Mouse (Mus musculus): Measurements from ENCODE around the gene Dock7. TPM values are rescaled to one million over a fixed set of nuclear protein-coding genes. Genes with fewer than 3 reads are reported as not detected.
A peak's percentile ranks its signal among the peaks of the same experiment; 100 is the strongest.

The Dock7 gene
- polyA plus RNA-seq, 1 experiment from 2014 or later: 115 TPM

- Histone ChIP-seq H3K4me3 (replicated peaks; ENCODE audit: low read depth, low read length) (no peak overlapping the region), H3K4me1 (ENCODE audit: control insufficient read depth, insufficient read depth, low read length) (no peaks in the 10 kb centered on the region), H3K27me3 (ENCODE audit: control insufficient read depth, insufficient read depth, low read length) (no peaks in the 10 kb centered on the region), H3K9me3 (ENCODE audit: control insufficient read depth, low read length) (no peaks in the 10 kb centered on the region), H3K36me3 (ENCODE audit: control insufficient read depth, insufficient read depth, low read length) (no peaks in the 10 kb centered on the region), H3K27ac (replicated peaks; ENCODE audit: low read depth, low read length) (no peak overlapping the region), H3K4me2 (ENCODE audit: low read length) (no peak overlapping the region), H3K9ac (replicated peaks; ENCODE audit: low read length) (no peak overlapping the region)
- DNase-seq (no peak), ATAC-seq (ENCODE audit: low FRiP score, low TSS enrichment) (no peak)
- 61% methylated on average over 6 of the region's 6 CpGs for WGBS
Measured at GRCm38 (mm10) chr4:99132686-99133085, 12.0 kb upstream of the Dock7 start.

- no peaks in the 10 kb centered on the region for H3K36me3 ChIP-seq (ENCODE audit: control insufficient read depth, insufficient read depth, low read length)
- H3K27me3 ChIP-seq (ENCODE audit: control insufficient read depth, insufficient read depth, low read length): no peaks in the 10 kb centered on the region
- no peaks in the 10 kb centered on the region for H3K4me1 ChIP-seq (ENCODE audit: control insufficient read depth, insufficient read depth, low read length)
- no peaks in the 10 kb centered on the region for H3K9me3 ChIP-seq (ENCODE audit: control insufficient read depth, low read length)
- ATAC-seq (ENCODE audit: low FRiP score, low TSS enrichment) (no peak), DNase-seq (no peak)
- no peak overlapping the region for H3K4me2 ChIP-seq (ENCODE audit: low read length)
- no peak overlapping the region for H3K27ac ChIP-seq (replicated peaks; ENCODE audit: low read depth, low read length)
- 90% methylated on average over 9 of the region's 9 CpGs for WGBS
- no peak overlapping the region for H3K9ac ChIP-seq (replicated peaks; ENCODE audit: low read length)
- no peak overlapping the region for H3K4me3 ChIP-seq (replicated peaks; ENCODE audit: low read depth, low read length)
Measured at GRCm38 (mm10) chr4:99131227-99131653, 10.5 kb upstream of the Dock7 start.

- Histone ChIP-seq H3K27ac (replicated peaks; ENCODE audit: low read depth, low read length) (no peak overlapping the region), H3K36me3 (ENCODE audit: control insufficient read depth, insufficient read depth, low read length) (no peaks in the 10 kb centered on the region), H3K4me1 (ENCODE audit: control insufficient read depth, insufficient read depth, low read length) (peaks cover 23% of the 10 kb centered on the region), H3K4me3 (replicated peaks; ENCODE audit: low read depth, low read length) (no peak overlapping the region), H3K9me3 (ENCODE audit: control insufficient read depth, low read length) (no peaks in the 10 kb centered on the region), H3K4me2 (ENCODE audit: low read length) (no peak overlapping the region), H3K9ac (replicated peaks; ENCODE audit: low read length) (no peak overlapping the region), H3K27me3 (ENCODE audit: control insufficient read depth, insufficient read depth, low read length) (no peaks in the 10 kb centered on the region)
- 58% methylated on average over 3 of the region's 3 CpGs for WGBS
- DNase-seq: no peak
- ATAC-seq (ENCODE audit: low FRiP score, low TSS enrichment): no peak
Measured at GRCm38 (mm10) chr4:99123546-99123945, 2.8 kb upstream of the Dock7 start.

- no peak overlapping the region for H3K27ac ChIP-seq (replicated peaks; ENCODE audit: low read depth, low read length)
- H3K4me3 ChIP-seq (replicated peaks; ENCODE audit: low read depth, low read length): no peak overlapping the region
- H3K36me3 ChIP-seq (ENCODE audit: control insufficient read depth, insufficient read depth, low read length): no peaks in the 10 kb centered on the region
- no peaks in the 10 kb centered on the region for H3K27me3 ChIP-seq (ENCODE audit: control insufficient read depth, insufficient read depth, low read length)
- H3K4me2 ChIP-seq (ENCODE audit: low read length): no peak overlapping the region
- no peak for ATAC-seq (ENCODE audit: low FRiP score, low TSS enrichment)
- peaks cover 31% of the 10 kb centered on the region for H3K4me1 ChIP-seq (ENCODE audit: control insufficient read depth, insufficient read depth, low read length)
- DNase-seq: no peak
- H3K9me3 ChIP-seq (ENCODE audit: control insufficient read depth, low read length): no peaks in the 10 kb centered on the region
- WGBS: 88% methylated on average over 1 of the region's 1 CpGs
- no peak overlapping the region for H3K9ac ChIP-seq (replicated peaks; ENCODE audit: low read length)
Measured at GRCm38 (mm10) chr4:99122786-99123185, 2.1 kb upstream of the Dock7 start.

GRCm38 (mm10) chr4:99122047-99122446, 1.3 kb upstream of the Dock7 start:
- Histone ChIP-seq H3K9me3 (ENCODE audit: control insufficient read depth, low read length) (no peaks in the 10 kb centered on the region), H3K9ac (replicated peaks; ENCODE audit: low read length) (0 out of 2 replicates have a peak overlapping the region, but pooled peaks have one; percentile 14), H3K4me1 (ENCODE audit: control insufficient read depth, insufficient read depth, low read length) (peaks cover 33% of the 10 kb centered on the region), H3K27me3 (ENCODE audit: control insufficient read depth, insufficient read depth, low read length) (no peaks in the 10 kb centered on the region), H3K36me3 (ENCODE audit: control insufficient read depth, insufficient read depth, low read length) (no peaks in the 10 kb centered on the region), H3K27ac (replicated peaks; ENCODE audit: low read depth, low read length) (peak overlapping the region; percentile 96; the same call in 1 of the 2 replicates), H3K4me3 (replicated peaks; ENCODE audit: low read depth, low read length) (no peak overlapping the region), H3K4me2 (ENCODE audit: low read length) (peak overlapping the region; percentile 76)
- 80% methylated on average over 3 of the region's 3 CpGs for WGBS
- no peak for ATAC-seq (ENCODE audit: low FRiP score, low TSS enrichment)
- no peak for DNase-seq

- peak; percentile 64 for DNase-seq
- Histone ChIP-seq H3K9ac (replicated peaks; ENCODE audit: low read length) (peak overlapping the region; percentile 99), H3K4me3 (replicated peaks; ENCODE audit: low read depth, low read length) (peak overlapping the region; percentile 98), H3K27me3 (ENCODE audit: control insufficient read depth, insufficient read depth, low read length) (no peaks in the 10 kb centered on the region), H3K4me2 (ENCODE audit: low read length) (peak overlapping the region; percentile 76), H3K27ac (replicated peaks; ENCODE audit: low read depth, low read length) (peak overlapping the region; percentile 96), H3K36me3 (ENCODE audit: control insufficient read depth, insufficient read depth, low read length) (no peaks in the 10 kb centered on the region), H3K4me1 (ENCODE audit: control insufficient read depth, insufficient read depth, low read length) (peaks cover 33% of the 10 kb centered on the region), H3K9me3 (ENCODE audit: control insufficient read depth, low read length) (no peaks in the 10 kb centered on the region)
- ATAC-seq (ENCODE audit: low FRiP score, low TSS enrichment): peak; percentile 25; the same call in 1 of the 2 replicates
- 1% methylated on average over 17 of the region's 17 CpGs for WGBS
Measured at GRCm38 (mm10) chr4:99121123-99121755, 524 bp upstream of the Dock7 start.

GRCm38 (mm10) chr4:99119051-99119450, 1.7 kb downstream of the Dock7 start:
- DNase-seq: peak; percentile 13

GRCm38 (mm10) chr4:99115797-99116196, 4.9 kb downstream of the Dock7 start:
- Histone ChIP-seq H3K4me2 (ENCODE audit: low read length) (no peak overlapping the region), H3K36me3 (ENCODE audit: control insufficient read depth, insufficient read depth, low read length) (no peaks in the 10 kb centered on the region), H3K27me3 (ENCODE audit: control insufficient read depth, insufficient read depth, low read length) (no peaks in the 10 kb centered on the region), H3K4me3 (replicated peaks; ENCODE audit: low read depth, low read length) (no peak overlapping the region), H3K9ac (replicated peaks; ENCODE audit: low read length) (no peak overlapping the region), H3K9me3 (ENCODE audit: control insufficient read depth, low read length) (no peaks in the 10 kb centered on the region), H3K27ac (replicated peaks; ENCODE audit: low read depth, low read length) (no peak overlapping the region), H3K4me1 (ENCODE audit: control insufficient read depth, insufficient read depth, low read length) (peaks cover 19% of the 10 kb centered on the region)
- no peak for DNase-seq
- WGBS: 87% methylated on average over 9 of the region's 9 CpGs
- no peak for ATAC-seq (ENCODE audit: low FRiP score, low TSS enrichment)

More at GRCm38 (mm10) chr4:99119051-99119450, 1.7 kb downstream of the Dock7 start:
- Histone ChIP-seq H3K27ac (replicated peaks; ENCODE audit: low read depth, low read length) (no peak overlapping the region), H3K36me3 (ENCODE audit: control insufficient read depth, insufficient read depth, low read length) (no peaks in the 10 kb centered on the region), H3K4me1 (ENCODE audit: control insufficient read depth, insufficient read depth, low read length) (peaks cover 33% of the 10 kb centered on the region), H3K27me3 (ENCODE audit: control insufficient read depth, insufficient read depth, low read length) (no peaks in the 10 kb centered on the region), H3K4me3 (replicated peaks; ENCODE audit: low read depth, low read length) (peak overlapping the region; percentile 98), H3K9ac (replicated peaks; ENCODE audit: low read length) (no peak overlapping the region; the same call in 1 of the 2 replicates), H3K4me2 (ENCODE audit: low read length) (peak overlapping the region; percentile 76), H3K9me3 (ENCODE audit: control insufficient read depth, low read length) (no peaks in the 10 kb centered on the region)
- 49% methylated on average over 5 of the region's 5 CpGs for WGBS
- no peak for ATAC-seq (ENCODE audit: low FRiP score, low TSS enrichment)

GRCm38 (mm10) chr4:99111670-99112069, 9.0 kb downstream of the Dock7 start:
- no peaks in the 10 kb centered on the region for H3K4me1 ChIP-seq (ENCODE audit: control insufficient read depth, insufficient read depth, low read length)
- 89% methylated on average over 3 of the region's 3 CpGs for whole genome bisulfite sequencing

More at GRCm38 (mm10) chr4:99111670-99112069, 9.0 kb downstream of the Dock7 start:
- H3K27ac ChIP-seq (replicated peaks; ENCODE audit: low read depth, low read length): no peak overlapping the region
- no peaks in the 10 kb centered on the region for H3K36me3 ChIP-seq (ENCODE audit: control insufficient read depth, insufficient read depth, low read length)
- H3K4me2 ChIP-seq (ENCODE audit: low read length): no peak overlapping the region
- no peak overlapping the region for H3K9ac ChIP-seq (replicated peaks; ENCODE audit: low read length)
- ATAC-seq (ENCODE audit: low FRiP score, low TSS enrichment): no peak
- no peak overlapping the region for H3K4me3 ChIP-seq (replicated peaks; ENCODE audit: low read depth, low read length)
- no peak for DNase-seq
- no peaks in the 10 kb centered on the region for H3K9me3 ChIP-seq (ENCODE audit: control insufficient read depth, low read length)
- H3K27me3 ChIP-seq (ENCODE audit: control insufficient read depth, insufficient read depth, low read length): no peaks in the 10 kb centered on the region

Measured in midbrain, embryonic 14.5 days (tissue).